Mouse (Mus musculus): ENCODE measurements around the gene Gm20388. TPM values are rescaled to one million over a fixed set of nuclear protein-coding genes. Genes with fewer than 3 reads are reported as not detected.

Gene Gm20388
- total RNA-seq, 2 experiments from 2014 or later: 12.7 TPM; not detected in 1

DNA sequence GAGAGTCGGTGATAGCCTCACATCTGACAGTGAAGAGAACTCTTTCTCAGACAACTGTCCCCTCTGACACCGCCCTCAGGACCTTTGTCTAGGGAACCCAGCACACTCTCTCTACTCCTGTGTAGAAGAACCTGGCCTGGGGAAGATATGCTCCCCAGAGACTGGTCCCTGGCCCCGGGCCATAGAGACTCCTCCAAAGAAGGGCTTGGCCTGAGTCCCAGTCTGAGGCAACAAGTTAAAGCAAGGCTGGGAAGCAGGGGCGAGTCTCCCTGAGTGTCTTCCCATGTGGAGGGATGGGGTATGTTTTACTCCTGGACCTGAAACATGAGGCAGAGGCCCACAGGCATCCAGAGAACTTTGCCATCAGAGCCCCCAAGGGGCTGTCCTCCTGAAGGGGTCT is 2935.0 kb downstream of the Gm20388 start:
- no peak for DNase-seq

DNA sequence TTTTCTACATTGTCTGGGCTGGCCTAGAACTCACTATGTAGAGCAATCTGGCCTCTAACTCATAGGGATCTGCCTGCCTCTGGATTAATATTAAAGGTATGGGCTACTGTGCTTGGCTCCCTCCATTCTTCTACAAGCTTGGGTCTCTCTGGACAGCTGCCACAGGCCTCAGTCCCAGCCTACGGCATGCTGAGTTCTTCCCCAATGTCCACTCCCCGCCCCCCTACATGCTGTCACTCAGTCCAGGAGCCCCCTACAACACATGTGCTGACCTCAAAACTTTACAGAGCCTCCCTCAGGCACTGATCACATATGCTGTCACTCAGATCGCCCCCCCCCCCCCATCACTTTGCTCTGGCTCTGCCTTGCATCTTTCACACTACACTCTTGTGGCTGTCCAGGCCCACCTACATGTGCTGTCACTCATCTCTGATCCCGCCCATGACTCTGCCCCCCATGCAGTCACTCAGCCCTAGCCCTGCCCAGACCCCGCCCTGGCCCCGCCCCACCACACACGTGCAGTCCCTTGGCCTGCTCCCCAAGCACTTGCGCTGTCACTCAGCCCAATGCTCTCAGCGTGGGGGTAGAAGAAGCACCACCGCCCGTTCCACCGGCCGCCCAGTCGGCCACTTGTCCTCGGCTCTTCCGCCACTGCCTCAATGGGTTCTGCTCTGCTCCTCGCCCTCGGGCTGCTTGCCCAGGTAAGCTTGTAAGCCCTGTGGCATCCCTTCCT is 2937.4 kb downstream of the Gm20388 start, which contains the start of gene Cdh15:
TSS of gene Cdh15 (plus strand) at position 138 of the 733 bp plus-strand sequence.
- peak in 1 of 2 experiments; percentile 30 for DNase-seq

DNA sequence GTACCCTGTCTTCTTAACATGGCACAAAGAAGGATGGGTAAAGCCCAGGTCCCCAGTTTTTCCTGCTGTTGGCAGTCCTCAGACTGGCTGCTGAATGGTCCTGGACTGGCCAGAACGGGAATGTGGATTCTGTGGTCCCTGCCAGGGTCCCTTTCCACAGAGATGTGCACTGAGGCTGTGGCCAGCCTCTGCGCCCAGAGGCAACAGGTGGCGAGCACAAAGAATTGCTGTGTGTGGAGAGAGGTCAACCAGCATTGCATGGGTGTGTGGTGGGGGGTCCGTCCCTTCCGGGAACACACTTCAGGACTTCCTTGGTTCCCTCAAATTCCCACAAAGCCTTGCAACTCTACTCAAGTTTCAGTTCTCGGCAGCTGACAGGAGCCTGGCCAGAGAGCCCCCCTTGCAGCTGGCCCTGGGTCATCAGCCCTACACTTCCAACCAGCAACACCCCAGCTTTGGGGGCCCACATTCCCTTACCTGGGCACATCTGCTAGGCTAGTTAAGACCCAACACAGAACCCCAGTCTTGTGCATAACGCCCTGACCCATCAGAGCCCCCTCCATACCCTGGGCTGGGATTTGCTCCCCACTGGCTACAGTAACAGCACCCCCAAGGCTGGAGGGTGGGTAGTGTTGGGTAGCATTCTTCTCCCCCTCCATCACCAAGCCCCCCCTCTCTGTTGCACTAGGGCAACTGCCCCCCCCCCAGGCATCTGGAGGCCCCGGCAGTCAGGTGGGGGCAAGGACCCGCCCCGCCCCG is 2938.7 kb downstream of the Gm20388 start:
- no peak for DNase-seq

- no peak for DNase-seq
Measured at GRCm38 (mm10) chr8:122850641-122851240, 2940.1 kb downstream of the Gm20388 start.

DNA sequence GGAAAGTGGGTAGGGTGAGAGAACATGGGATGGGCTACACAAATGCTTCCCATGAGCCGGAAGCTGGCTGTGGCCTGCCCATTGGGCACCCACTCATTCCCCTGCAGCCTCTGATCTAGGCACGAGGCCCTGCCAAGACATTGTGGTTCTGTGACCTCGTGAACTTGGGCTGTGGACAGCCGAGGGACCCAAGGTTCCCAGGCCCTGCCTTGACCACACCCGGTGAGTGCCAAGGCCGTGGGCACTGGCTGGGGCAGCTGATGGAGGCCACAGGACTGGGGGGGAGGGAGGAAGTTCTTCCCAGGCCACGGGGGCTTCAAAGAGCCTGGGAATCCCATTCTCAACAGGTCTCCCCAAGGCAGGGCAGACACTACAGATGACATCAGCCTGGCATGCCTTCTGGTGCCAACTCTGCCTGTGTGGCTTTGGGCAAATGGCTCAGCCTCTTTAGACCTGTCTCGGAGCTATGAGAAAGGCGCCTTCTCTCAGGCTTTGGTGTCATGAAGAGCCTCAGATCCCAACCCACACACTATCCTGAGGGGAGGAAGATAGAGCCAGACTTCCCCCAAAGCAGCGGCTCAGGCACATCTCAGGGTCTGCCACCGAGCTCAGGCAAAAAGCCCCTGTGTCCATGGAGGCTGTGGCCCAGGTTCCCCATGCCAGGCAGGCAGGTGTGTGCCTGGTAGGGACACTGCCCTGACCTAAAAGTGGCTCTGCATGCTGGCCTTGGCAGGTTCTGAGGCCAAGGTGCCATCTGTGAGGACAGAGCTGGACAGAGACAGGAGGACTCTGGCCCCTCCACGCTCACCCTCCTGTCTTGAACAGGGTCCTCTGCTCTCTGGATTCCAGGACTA is 2941.3 kb downstream of the Gm20388 start:
- DNase-seq: no peak

DNA sequence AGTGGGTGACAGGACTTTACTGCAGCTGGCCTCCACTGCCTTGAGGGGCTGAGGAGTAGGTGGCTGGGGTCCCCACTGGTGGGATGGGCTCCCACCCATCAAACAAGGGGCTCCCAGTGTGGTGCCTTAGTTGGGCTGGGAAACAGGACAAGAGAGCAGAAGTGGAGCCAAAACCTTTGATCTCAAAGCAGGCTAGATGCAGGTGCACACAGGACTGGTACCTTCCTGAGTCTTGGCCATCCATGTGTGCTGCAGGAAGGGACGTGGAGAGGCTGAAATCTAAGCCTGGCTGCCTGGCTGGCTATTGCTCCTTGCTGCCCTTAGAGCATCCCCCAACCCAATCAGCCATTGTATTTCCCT is 2941.9 kb downstream of the Gm20388 start:
- no peak for DNase-seq

GRCm38 (mm10) chr8:122853340-122853771 is 2942.7 kb downstream of the Gm20388 start:
- DNase-seq: peak in 1 of 2 experiments; percentile 35

- DNase-seq: no peak
Measured at GRCm38 (mm10) chr8:122854388-122854787, 2943.7 kb downstream of the Gm20388 start.

GRCm38 (mm10) chr8:122855123-122855522 is 2944.5 kb downstream of the Gm20388 start:
- DNase-seq: no peak

DNA sequence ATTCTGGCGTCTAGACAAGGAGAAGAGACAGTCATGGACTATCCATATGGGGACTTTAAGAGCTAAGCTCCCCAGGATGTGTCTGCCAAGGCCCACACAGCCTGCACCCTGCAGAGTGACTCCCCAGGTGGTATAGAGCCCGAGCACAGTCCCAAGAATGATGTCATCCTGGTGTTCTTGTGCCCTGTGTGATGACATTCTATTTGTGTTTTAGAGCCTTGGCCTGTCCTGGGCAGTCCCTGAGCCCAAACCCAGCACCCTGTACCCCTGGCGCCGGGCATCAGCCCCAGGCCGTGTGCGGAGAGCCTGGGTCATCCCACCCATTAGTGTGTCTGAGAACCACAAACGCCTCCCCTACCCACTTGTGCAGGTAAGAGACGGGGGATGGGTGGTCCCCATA is 2945.6 kb downstream of the Gm20388 start:
- no peak for DNase-seq

GRCm38 (mm10) chr8:122859843-122860242 is 2949.2 kb downstream of the Gm20388 start:
- DNase-seq: no peak

DNA sequence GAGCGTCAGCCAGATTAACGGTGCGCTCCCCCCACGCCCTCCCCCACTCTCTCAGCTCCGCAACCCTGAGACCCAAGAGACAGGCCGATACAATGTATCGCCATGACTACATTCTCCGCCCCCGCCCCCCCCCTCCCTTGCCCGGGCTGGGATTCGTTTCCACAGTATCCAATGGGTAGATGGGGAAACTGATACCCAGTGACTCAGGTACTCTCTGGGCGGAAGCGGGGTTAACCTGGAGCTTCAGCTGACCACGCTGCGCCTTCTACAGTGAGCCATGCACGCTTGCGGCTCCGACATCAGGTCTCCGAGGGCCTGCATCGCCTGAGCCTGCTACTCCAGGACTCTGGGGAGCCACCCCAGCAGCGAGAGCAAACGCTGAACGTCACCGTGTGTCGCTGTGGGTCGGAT is 2954.1 kb downstream of the Gm20388 start:
- no peak for DNase-seq

- no peak for DNase-seq
Measured at GRCm38 (mm10) chr8:122865441-122865840, 2954.8 kb downstream of the Gm20388 start.

DNA sequence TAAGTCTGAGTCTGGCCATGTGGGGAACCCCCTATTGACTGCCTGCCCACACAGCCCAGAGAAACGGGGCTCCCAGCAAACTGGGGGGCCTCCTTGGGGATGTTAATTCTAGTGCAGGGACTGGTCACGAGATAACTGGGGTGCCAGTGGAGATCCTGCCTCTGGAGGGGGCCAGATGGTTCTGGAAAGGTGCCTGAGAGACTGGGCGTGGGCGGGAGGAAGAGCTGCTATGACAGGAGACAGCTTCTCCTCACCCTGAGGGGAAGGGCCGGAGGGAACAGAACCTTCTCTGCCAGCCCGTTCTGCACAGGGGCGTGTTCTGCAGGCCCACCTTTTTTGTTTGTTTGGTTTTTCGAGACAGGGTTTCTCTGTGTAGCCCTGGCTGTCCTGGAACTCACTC is 2955.6 kb downstream of the Gm20388 start:
- DNase-seq: no peak

- DNase-seq: no peak
Measured at GRCm38 (mm10) chr8:122867982-122868381, 2957.3 kb downstream of the Gm20388 start.

DNA sequence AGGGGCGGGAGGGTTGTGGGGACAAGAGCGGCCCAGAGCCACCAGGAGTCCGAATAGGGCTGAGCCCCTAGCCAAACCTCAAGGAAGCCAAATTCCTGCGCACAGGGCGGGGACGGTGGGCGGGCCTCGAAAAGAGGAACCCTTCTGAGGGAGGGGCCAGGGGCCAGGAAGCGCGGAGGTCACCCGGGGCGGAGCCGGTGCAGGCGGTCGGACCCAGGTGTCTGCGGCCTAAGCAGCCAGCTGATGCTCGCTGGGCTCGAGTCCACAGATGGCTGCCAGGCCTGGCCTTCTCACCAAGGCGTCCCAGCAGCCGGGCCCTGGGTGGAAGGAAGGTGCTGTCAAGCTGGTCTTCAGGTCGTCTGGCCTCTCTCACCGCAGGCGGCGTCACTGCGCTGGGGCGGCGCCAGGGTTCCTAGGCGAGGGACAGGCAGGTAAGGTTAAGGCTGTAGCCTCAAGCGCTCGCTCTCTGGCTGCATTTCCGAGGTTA is 2959.8 kb downstream of the Gm20388 start:
- DNase-seq: no peak

DNA sequence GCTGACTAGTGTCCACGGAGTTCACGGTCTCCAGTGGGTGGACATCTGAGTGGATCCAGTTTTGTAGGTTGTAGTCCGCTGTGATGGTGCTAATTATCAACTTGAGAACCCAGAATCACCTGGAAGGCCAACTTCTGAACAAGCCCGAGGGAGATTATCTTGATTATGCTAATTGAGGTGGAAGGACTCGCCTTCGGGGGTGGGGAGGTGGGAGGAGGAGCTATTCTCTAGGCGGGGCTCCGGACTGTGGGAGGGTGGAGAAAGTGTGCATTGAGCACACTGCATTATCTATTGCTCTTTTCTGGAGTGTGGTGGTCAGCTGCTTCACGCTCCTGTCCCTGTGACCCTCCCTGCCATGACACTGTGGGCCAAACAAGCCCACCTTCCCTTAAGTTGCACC is 2961.0 kb downstream of the Gm20388 start:
- no peak for DNase-seq

GRCm38 (mm10) chr8:122873171-122873570 is 2962.5 kb downstream of the Gm20388 start:
- DNase-seq: no peak

DNA sequence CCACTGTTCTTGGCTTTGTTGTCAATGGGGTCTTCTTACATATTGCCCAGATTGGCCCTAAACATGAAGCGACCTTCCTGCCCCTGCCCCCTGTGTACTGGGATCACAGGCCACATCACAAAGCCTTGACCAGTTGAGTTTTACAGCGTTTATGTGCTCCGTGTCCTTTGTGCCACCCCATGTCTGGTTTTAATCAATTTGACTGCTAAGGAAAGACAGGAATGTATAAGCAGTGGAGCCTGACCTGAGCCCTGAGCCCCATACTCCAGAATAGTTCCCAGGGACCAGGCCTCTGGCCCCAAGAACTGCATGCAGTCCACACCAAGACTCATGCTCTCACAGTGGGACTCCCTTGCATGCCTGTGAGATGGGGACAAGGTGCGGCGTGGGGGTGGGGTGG is 2964.5 kb downstream of the Gm20388 start:
- no peak for DNase-seq

DNA sequence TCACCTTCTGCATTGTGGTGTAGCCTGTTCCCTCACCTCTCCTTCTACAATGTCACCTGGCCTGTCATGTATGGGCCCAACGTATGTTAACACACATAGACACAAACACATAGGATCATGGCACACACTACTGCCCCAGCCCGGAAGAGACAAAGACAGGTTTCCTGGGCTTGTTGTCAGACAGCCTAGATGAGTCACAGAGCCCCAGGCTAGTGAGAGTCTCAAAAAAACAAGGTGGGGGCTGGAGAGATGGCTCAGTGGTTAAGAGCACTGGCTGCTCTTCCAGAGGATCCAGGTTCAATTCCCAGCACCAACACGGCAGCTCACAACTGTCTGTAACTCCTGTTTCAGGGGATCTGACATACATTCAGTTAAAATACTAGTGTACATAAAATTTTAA is 2967.6 kb downstream of the Gm20388 start:
- no peak for DNase-seq

DNA sequence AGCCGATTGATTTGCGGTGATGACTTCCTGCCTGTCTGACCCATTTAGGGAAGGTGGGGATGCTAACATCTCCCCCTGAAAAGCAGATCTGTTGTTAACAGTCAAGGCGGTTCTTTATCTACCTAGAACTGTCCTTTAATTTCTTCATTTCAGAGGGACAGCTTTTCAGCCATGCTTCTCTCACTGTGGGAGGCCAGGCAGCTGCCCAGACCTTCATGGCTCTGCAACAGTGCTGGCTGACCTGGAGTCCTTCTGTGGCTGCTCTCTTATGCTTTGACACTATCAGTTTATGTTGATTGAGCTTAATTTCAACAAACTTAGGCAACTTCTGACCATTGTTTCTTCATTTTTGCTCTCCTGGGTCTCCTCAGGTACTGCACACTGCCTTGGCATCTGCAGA is 2969.7 kb downstream of the Gm20388 start:
- no peak for DNase-seq

DNA sequence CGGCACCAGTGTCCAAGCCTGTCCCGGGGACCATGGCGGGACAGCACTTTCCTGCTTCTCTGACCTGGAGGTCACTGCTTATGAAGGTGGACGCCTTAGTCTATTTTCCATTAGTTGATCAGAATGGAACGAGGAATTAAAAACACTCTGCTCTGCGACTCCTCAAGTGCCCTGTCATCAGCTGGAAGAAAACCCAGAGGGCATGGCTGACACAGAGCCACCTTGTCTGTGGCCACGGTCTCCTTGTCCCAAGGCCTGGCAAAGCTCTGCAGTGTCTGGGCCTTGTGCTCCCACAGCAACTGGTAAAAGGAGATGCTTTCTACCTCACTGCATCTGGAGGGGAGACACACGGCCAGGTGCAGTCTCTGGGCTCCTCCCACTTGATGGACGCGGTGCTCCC is 2973.0 kb downstream of the Gm20388 start:
- no peak for DNase-seq
